Mouse (Mus musculus): ENCODE results near the gene Dph5. TPM values are rescaled to one million over a fixed set of nuclear protein-coding genes. Genes with fewer than 3 reads are reported as not detected.

Gene Dph5
- polyA plus RNA-seq, 1 experiment, result 11.7 TPM

DNA sequence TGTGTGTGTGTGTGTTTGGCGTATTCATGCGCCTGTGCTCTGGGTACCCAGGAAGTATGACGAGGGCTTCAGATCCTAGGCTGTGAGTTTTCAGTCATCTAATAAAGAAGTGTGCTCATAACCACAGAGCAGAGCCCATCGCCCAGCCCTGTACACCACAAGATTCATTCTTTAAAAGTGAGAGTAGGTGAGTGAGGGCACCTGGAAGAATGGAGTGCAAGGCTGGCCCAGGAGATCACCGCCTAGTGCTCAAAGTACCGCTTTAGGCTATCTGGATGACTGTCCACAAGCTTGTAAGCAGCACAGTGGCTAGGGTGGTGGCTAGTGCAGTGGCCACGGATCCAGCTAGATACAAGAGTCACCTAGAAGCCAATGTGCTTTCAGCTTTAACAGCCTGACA, 69.6 kb downstream of the Dph5 start:
- TF ChIP-seq POLR2A (IDR thresholded peaks at IDR 0.05; ENCODE audit: borderline replicate concordance, extremely low read depth, insufficient read depth, insufficient read length, poor library complexity, severe bottlenecking) (no peak), CTCF (IDR thresholded peaks at IDR 0.05; ENCODE audit: borderline replicate concordance, extremely low read depth, insufficient read depth, insufficient read length) (no peak)
- no peak for DNase-seq (ENCODE audit: low read depth)

DNA sequence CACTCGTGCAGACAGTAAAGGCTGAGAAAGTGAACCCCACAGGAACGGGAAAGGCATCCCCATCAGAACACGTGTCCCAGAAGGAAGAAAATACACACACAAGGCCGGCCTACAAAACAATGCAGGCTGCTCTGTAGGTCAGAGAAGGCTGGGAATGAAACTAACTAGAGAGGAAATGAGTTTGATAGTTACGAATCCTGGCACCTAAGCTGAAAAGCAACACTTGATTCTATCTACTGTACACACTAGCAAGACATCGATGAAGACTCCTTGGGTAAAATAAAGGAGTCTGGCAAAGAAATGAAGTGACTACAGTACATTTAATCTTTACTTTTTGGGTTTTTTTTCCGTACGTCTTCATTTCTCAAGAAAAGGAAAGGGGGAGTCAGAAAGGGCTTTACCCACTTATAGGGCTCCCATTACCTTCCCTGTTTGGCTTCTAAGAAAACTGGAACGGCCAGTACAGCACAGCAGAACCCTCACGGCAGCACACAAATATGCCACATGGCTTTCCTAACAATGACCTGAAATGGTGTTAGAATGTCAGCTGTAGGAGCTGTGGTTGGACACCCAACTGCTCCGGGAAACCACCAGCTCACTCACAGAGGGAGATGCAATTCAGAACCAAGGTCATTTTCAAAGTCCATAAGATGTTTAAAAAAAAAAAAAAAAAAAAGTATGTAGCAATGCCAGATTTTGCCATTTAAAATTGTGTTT, 73.8 kb downstream of the Dph5 start:
- no peak for DNase-seq (ENCODE audit: low read depth)
- TF ChIP-seq POLR2A (IDR thresholded peaks at IDR 0.05; ENCODE audit: borderline replicate concordance, extremely low read depth, insufficient read depth, insufficient read length, poor library complexity, severe bottlenecking) (no peak), CTCF (IDR thresholded peaks at IDR 0.05; ENCODE audit: borderline replicate concordance, extremely low read depth, insufficient read depth, insufficient read length) (no peak)

DNA sequence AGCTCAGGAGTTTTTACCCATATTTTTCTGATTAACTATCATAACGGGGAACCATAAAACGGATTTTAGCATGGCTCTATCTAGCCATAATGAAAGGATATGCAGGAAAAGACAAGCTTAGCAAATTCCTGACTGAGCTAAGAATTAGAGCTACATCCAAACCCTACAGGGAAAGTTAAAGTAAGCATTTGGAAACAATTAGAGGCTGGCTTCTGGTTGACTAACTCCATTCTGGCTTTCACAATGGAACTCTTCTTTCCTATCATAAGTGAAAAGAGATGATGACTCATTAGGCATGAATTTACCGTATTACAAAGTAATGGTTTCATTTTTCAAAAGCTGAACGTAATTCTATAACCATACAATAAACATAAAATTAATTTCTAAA, 74.4 kb downstream of the Dph5 start:
- no peak for TF ChIP-seq POLR2A (IDR thresholded peaks at IDR 0.05; ENCODE audit: borderline replicate concordance, extremely low read depth, insufficient read depth, insufficient read length, poor library complexity, severe bottlenecking)

DNA sequence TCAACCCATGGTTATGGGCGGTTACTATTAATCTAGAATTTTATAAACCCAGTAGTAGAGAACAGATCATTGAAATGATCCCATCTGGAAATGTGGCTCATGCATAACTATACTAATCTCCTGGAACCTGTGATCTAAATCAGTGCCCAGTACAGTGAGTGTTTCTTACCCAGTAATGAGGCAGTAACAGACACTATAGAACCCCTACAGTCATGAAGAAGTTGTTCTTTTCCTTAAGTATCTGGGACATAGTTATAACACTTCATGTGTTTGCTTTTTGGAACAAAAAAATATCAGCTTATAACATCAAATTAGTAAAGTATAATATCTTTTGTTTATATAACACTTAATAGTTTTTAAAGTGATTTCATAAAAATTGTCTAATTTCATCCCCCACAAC, 76.0 kb downstream of the Dph5 start:
- no peak for TF ChIP-seq CTCF (IDR thresholded peaks at IDR 0.05; ENCODE audit: borderline replicate concordance, extremely low read depth, insufficient read depth, insufficient read length)
- TF ChIP-seq POLR2A (IDR thresholded peaks at IDR 0.05; ENCODE audit: borderline replicate concordance, extremely low read depth, insufficient read depth, insufficient read length, poor library complexity, severe bottlenecking), result no peak
- DNase-seq (ENCODE audit: low read depth), result no peak

More for the DNA sequence above, 74.4 kb downstream of the Dph5 start:
- DNase-seq (ENCODE audit: low read depth), result no peak

DNA sequence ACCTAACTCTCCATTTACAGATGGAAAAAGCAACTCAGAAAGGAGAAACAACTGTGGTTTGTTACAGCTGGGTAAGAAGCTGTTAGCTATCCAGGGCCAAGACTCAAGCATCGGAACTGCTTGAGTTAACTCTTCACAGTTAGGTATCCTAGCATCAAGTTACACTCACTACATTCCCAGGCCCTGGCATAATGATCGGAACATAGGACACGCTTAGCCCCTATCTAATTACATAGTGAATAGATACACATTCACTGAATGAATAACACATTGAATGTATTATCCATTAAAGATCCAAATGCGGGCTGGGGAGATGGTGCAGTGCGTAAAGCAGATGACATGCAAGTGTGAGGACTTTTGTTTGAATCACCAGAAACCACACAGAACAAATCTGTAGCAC, 76.4 kb downstream of the Dph5 start:
- DNase-seq (ENCODE audit: low read depth), result no peak
- TF ChIP-seq CTCF (IDR thresholded peaks at IDR 0.05; ENCODE audit: borderline replicate concordance, extremely low read depth, insufficient read depth, insufficient read length) (no peak), POLR2A (IDR thresholded peaks at IDR 0.05; ENCODE audit: borderline replicate concordance, extremely low read depth, insufficient read depth, insufficient read length, poor library complexity, severe bottlenecking) (no peak)

DNA sequence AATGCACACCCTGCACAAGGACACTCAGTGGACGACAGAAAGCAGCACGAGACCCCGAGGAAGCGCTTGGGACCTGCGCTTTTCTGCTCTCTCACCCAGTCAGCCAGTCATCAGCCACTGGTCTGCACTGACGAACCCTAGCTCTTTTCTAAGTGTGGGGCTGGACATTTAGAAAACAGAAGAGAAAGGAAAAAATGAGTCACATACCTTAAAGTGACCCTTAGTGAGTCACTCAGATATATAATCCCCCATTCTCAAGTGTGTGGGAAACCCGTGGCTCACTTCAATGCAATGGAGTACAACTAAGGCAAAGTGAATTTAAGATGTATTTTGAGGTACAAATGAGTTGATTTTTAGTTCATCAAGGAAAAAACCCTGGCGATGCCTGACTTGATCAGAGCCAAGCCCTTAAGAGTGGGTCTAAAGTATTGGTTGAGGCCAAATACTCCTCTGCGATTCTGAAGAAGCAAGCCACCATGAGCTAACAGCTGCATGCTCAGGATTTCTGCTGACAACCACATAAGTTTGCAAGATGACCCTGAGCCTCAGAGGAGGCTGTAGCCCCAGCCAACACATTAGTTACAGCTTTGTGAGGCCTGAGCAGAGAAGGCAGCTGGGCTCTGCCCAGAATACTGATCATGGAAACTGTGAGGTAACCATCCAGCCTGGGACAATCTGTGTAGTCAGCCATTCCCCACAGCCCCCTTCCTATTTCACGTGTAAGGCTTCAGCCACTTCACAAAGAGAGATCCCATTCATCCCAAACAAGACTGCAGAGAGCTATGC, 81.3 kb downstream of the Dph5 start:
- DNase-seq (ENCODE audit: low read depth), result peak; percentile 68
- no peak for TF ChIP-seq POLR2A (IDR thresholded peaks at IDR 0.05; ENCODE audit: borderline replicate concordance, extremely low read depth, insufficient read depth, insufficient read length, poor library complexity, severe bottlenecking)
- TF ChIP-seq CTCF (IDR thresholded peaks at IDR 0.05; ENCODE audit: borderline replicate concordance, extremely low read depth, insufficient read depth, insufficient read length), result no peak

DNA sequence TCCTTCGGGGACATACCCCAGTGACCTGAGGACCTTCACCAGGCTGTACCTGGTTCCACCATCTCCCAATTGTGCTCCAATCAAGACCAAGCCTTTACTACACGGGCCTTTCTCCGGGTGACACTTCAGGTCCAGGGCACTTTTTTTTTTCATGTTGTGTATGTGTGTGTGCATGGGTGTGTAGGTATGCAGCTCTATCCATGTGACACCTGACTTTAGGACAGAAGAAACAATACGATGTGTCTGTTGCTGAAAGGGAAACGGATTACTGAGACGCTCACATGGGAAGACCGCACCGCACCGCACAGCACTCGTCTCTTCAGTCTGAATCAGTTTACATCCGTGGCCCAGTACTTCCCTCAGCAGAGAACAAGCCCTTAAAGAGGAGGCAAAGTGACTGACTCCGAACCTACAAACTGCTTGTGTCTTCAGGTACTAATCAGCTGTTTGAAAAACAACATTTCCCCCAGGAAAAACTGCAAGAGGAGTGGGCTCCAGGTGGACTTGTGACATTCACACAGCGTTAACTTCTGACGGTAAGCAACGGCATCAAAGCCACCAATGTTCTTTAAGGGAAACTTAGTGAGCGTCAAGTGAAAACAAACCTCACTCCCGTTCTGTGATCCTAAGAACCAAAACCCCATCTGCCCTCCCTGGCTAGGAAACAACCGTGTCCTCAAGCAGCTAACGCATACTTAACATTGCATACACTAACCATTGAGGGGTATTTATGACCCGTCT, 83.6 kb downstream of the Dph5 start:
- TF ChIP-seq POLR2A (IDR thresholded peaks at IDR 0.05; ENCODE audit: borderline replicate concordance, extremely low read depth, insufficient read depth, insufficient read length, poor library complexity, severe bottlenecking) (no peak), CTCF (IDR thresholded peaks at IDR 0.05; ENCODE audit: borderline replicate concordance, extremely low read depth, insufficient read depth, insufficient read length) (no peak)
- DNase-seq (ENCODE audit: low read depth), result no peak

DNA sequence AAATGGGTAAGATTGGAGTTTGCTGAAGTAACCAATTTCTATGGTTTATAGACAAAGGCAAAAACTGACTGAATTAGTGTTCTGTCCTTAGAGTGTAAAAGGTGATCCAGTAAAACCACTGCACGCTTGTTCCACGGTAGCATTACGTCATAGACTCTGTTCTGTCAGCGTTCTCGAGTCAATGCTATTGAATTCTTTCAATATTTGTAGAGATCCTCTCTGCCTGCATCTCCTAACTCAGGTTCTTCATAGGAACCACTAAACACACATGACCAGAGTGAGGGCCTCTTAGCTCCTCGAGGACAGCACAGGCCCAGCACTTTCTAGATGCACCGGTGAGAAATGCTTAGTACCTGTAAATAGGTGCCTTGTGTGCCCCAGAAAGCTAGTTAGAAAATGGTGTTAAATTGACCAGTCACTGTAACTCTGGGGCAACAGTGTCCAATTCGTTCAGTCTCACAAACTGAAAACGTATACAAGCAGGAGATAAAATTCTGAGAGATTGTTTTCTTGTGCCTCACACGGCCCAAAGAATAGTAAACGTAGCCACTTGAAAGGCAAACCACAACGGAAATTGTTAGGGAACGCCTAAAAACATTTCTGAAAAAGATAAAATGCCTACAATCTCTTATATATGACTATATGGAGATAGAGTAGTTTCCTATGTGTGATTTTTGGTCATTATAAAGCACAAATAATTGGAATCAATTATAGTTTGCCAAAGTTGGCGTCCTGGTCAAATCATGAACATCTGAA, 84.4 kb downstream of the Dph5 start:
- DNase-seq (ENCODE audit: low read depth), result no peak
- TF ChIP-seq CTCF (IDR thresholded peaks at IDR 0.05; ENCODE audit: borderline replicate concordance, extremely low read depth, insufficient read depth, insufficient read length) (no peak), POLR2A (IDR thresholded peaks at IDR 0.05; ENCODE audit: borderline replicate concordance, extremely low read depth, insufficient read depth, insufficient read length, poor library complexity, severe bottlenecking) (no peak)

DNA sequence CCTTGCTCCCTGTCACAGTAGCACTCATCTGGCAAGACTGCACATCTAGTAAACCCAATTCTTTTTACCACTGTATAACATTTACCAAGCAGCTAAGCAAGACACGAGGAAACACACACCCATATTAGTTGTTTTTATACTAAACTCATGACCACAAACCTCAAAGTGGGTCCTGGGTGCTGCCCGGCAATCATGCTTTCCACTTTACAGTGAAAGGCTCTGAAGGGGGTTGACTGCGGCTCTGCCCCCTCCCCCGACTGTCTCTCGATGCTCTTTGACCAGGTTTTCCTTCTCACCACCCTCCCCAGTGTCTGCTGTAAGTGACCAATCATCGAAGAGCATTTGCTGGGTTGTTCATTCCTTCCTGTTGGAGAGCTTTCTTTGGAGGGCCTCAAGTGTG, 86.6 kb downstream of the Dph5 start:
- TF ChIP-seq POLR2A (IDR thresholded peaks at IDR 0.05; ENCODE audit: borderline replicate concordance, extremely low read depth, insufficient read depth, insufficient read length, poor library complexity, severe bottlenecking) (no peak), CTCF (IDR thresholded peaks at IDR 0.05; ENCODE audit: borderline replicate concordance, extremely low read depth, insufficient read depth, insufficient read length) (no peak)
- no peak for DNase-seq (ENCODE audit: low read depth)

DNA sequence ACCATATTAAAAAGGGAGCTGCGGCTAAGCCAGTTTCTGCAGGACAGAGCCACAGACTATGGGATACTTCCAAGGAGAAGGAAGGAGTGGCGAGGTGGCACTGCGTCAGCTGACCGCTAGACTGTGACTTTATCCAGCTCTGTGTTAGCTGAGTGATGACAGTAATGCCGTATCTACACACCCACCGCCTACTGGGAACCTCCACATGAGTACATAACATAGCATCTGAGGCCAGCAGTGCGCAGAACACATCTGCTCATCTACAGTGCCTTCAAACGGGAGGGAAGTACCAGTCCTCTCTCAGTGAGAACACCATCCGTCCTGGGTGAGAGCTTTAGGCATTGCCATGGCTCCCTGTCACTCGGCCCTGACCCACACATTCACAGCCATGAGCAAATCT, 87.4 kb downstream of the Dph5 start:
- TF ChIP-seq CTCF (IDR thresholded peaks at IDR 0.05; ENCODE audit: borderline replicate concordance, extremely low read depth, insufficient read depth, insufficient read length), result no peak
- no peak for TF ChIP-seq POLR2A (IDR thresholded peaks at IDR 0.05; ENCODE audit: borderline replicate concordance, extremely low read depth, insufficient read depth, insufficient read length, poor library complexity, severe bottlenecking)
- DNase-seq (ENCODE audit: low read depth), result no peak

DNA sequence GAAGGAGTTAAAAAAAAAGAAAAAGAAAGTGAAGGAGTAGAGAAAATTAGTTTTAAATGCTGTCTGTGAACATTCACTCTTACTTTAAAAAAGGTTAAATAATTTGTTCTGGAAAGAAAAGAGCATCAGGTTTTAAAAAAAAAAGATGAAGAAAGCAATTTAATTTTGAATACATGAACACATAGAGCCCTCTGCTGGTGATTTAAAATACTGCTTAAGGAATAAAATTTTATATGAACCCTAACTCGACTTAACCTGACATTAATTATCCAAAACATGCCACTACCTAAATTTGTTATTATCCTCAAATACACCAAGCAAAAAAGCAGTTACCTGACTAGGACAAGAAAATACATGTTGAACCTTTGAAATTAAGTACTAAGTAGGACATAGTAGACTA, 91.4 kb downstream of the Dph5 start:
- TF ChIP-seq CTCF (IDR thresholded peaks at IDR 0.05; ENCODE audit: borderline replicate concordance, extremely low read depth, insufficient read depth, insufficient read length), result peak; percentile 18; the same call in 1 of the 2 replicates
- TF ChIP-seq POLR2A (IDR thresholded peaks at IDR 0.05; ENCODE audit: borderline replicate concordance, extremely low read depth, insufficient read depth, insufficient read length, poor library complexity, severe bottlenecking), result no peak
- DNase-seq (ENCODE audit: low read depth), result peak; percentile 67

Measured in brain, embryonic 14.5 days (tissue).